ENCODE assay signal across 8 mouse cellular contexts in genomic region chr7:115866698-115867500, GRCm38 (mm10).
DNase-seq lines count a peak whose midpoint lies in the region; ATAC-seq lines count a peak whose summit lies in the region.
"Had no signal": no experiment of that assay in that cellular context is flagged by ENCODE, and none has a peak within 500 bp of the region (broad histone marks: within the 10 kb centered on the region; RNA-seq: fewer than 3 reads in every experiment).

No protein-coding gene starts in this region.

- peak; percentile 58 for ATAC-seq in midbrain, embryonic 11.5 days (ENCODE audit: low FRiP score)
- no peak for ATAC-seq in midbrain, embryonic 16.5 days
- ATAC-seq in hindbrain, embryonic 13.5 days (ENCODE audit: low FRiP score): no peak
- peak; percentile 14; the same call in 1 of the 2 replicates for ATAC-seq in stomach, embryonic 15.5 days (ENCODE audit: insufficient read depth, low FRiP score, low read depth)

- DNase-seq in midbrain, embryonic 11.5 days (ENCODE audit: low spot score, missing footprints): peak; percentile 89
- peak; percentile 9 for DNase-seq in kidney, postnatal 10 days
- DNase-seq in cerebellum, adult 9-11 months: no peak
- DNase-seq in B cell, adult 2 months: no peak

- no peaks in the 10 kb centered on the region for H3K27me3 ChIP-seq in midbrain, embryonic 11.5 days (ENCODE audit: control insufficient read depth, insufficient read depth, low read length)
- H3K27me3 ChIP-seq in midbrain, embryonic 16.5 days (ENCODE audit: control insufficient read depth, insufficient read depth, low read depth, low read length): no peaks in the 10 kb centered on the region
- H3K27me3 ChIP-seq in hindbrain, embryonic 13.5 days: no peaks in the 10 kb centered on the region
- no peaks in the 10 kb centered on the region for H3K27me3 ChIP-seq in stomach, embryonic 15.5 days (replicated peaks)
- H3K27me3 ChIP-seq: megakaryocyte, embryonic 14.5 days had no signal

- 21% methylated on average over 9 of the region's 9 CpGs for WGBS in midbrain, embryonic 11.5 days
- 11% methylated on average over 9 of the region's 9 CpGs for WGBS in midbrain, embryonic 16.5 days
- WGBS in hindbrain, embryonic 13.5 days: 16% methylated on average over 9 of the region's 9 CpGs
- WGBS in stomach, embryonic 15.5 days: 37% methylated on average over 9 of the region's 9 CpGs

- no peaks in the 10 kb centered on the region for H3K9me3 ChIP-seq in midbrain, embryonic 11.5 days (ENCODE audit: control insufficient read depth, low read length)
- no peaks in the 10 kb centered on the region for H3K9me3 ChIP-seq in midbrain, embryonic 16.5 days (replicated peaks; ENCODE audit: control insufficient read depth, low read length, poor library complexity, severe bottlenecking)
- H3K9me3 ChIP-seq in hindbrain, embryonic 13.5 days: no peaks in the 10 kb centered on the region
- no peaks in the 10 kb centered on the region for H3K9me3 ChIP-seq in stomach, embryonic 15.5 days
- H3K9me3 ChIP-seq: megakaryocyte, embryonic 14.5 days had no signal

- H3K4me2 ChIP-seq in midbrain, embryonic 11.5 days: peak overlapping the region; percentile 5; the same call in 1 of the 2 replicates
- H3K4me2 ChIP-seq in midbrain, embryonic 16.5 days (ENCODE audit: low read length): no peak overlapping the region
- H3K4me2 ChIP-seq in hindbrain, embryonic 13.5 days: peak overlapping the region; percentile 4; the same call in 1 of the 2 replicates
- H3K4me2 ChIP-seq in stomach, embryonic 15.5 days: 0 out of 2 replicates have a peak overlapping the region, but pooled peaks have one; percentile 19

- no peaks in the 10 kb centered on the region for H3K36me3 ChIP-seq in midbrain, embryonic 11.5 days (ENCODE audit: control insufficient read depth, insufficient read depth, low read length)
- H3K36me3 ChIP-seq in midbrain, embryonic 16.5 days (ENCODE audit: control insufficient read depth, insufficient read depth, low read length): no peaks in the 10 kb centered on the region
- H3K36me3 ChIP-seq in hindbrain, embryonic 13.5 days: no peaks in the 10 kb centered on the region
- no peaks in the 10 kb centered on the region for H3K36me3 ChIP-seq in stomach, embryonic 15.5 days

- H3K9ac ChIP-seq in midbrain, embryonic 11.5 days (ENCODE audit: low read length): no peak overlapping the region
- H3K9ac ChIP-seq in midbrain, embryonic 16.5 days (ENCODE audit: low read depth, low read length): no peak overlapping the region
- no peak overlapping the region for H3K9ac ChIP-seq in hindbrain, embryonic 13.5 days
- no peak overlapping the region for H3K9ac ChIP-seq in stomach, embryonic 15.5 days

- H3K4me3 ChIP-seq in midbrain, embryonic 11.5 days (ENCODE audit: low read depth, low read length): no peak overlapping the region
- no peak overlapping the region for H3K4me3 ChIP-seq in midbrain, embryonic 16.5 days (ENCODE audit: low read depth, low read length)
- no peak overlapping the region for H3K4me3 ChIP-seq in hindbrain, embryonic 13.5 days
- H3K4me3 ChIP-seq in stomach, embryonic 15.5 days (replicated peaks): no peak overlapping the region
- H3K4me3 ChIP-seq: megakaryocyte, embryonic 14.5 days had no signal

- H3K27ac ChIP-seq in midbrain, embryonic 11.5 days (ENCODE audit: low read depth, low read length): peak overlapping the region; percentile 28; the same call in 1 of the 2 replicates
- H3K27ac ChIP-seq in midbrain, embryonic 16.5 days (ENCODE audit: low read length): no peak overlapping the region
- H3K27ac ChIP-seq in hindbrain, embryonic 13.5 days: no peak overlapping the region
- H3K27ac ChIP-seq in stomach, embryonic 15.5 days: peak overlapping the region; percentile 51; the same call in 1 of the 2 replicates

- peaks cover 34% of the 10 kb centered on the region for H3K4me1 ChIP-seq in midbrain, embryonic 11.5 days (ENCODE audit: control insufficient read depth, insufficient read depth, low read length)
- peaks cover 21% of the 10 kb centered on the region for H3K4me1 ChIP-seq in midbrain, embryonic 16.5 days (ENCODE audit: control insufficient read depth, insufficient read depth, low read length)
- H3K4me1 ChIP-seq in hindbrain, embryonic 13.5 days (replicated peaks): peaks cover 35% of the 10 kb centered on the region
- 0 out of 2 replicates have a peak, but pooled peaks cover 3% of the 10 kb centered on the region for H3K4me1 ChIP-seq in stomach, embryonic 15.5 days

Comparison
In these comparisons a context has a peak if more than half of its experiments do, and no peak if none do; other contexts are left out.
1. ATAC-seq: peak in midbrain, embryonic 11.5 days (single experiment) and stomach, embryonic 15.5 days (single experiment); none in midbrain, embryonic 16.5 days (single experiment) and hindbrain, embryonic 13.5 days (single experiment).
2. H3K27ac ChIP-seq: peak in midbrain, embryonic 11.5 days (single experiment) and stomach, embryonic 15.5 days (single experiment); none in midbrain, embryonic 16.5 days (single experiment) and hindbrain, embryonic 13.5 days (single experiment).
3. DNase-seq: peak in midbrain, embryonic 11.5 days (single experiment) and kidney, postnatal 10 days (single experiment); none in cerebellum, adult 9-11 months (single experiment) and B cell, adult 2 months (0 of 2).